Mouse (Mus musculus) heart, adult 18-20 months (tissue): Measurements from ENCODE around the gene Cdc42ep4. TPM values are rescaled to one million over a fixed set of nuclear protein-coding genes. Genes with fewer than 3 reads are reported as not detected.

Experiments
- DNase-seq, 2 experiments: peaks; one replicate each; pipeline ENCODE4 v3.0.0; 2021 to 2022; ENCODE audit warnings: mixed read lengths in 1 of 2
- total RNA-seq, 2 experiments: library from RNA; stranded (reverse); gene quantifications; 2 replicates each; pipeline ENCODE4 v1.2.3; 2021

The Cdc42ep4 gene
- total RNA-seq, 2 experiments from 2014 or later = 19.1 to 23.8 TPM

DNA sequence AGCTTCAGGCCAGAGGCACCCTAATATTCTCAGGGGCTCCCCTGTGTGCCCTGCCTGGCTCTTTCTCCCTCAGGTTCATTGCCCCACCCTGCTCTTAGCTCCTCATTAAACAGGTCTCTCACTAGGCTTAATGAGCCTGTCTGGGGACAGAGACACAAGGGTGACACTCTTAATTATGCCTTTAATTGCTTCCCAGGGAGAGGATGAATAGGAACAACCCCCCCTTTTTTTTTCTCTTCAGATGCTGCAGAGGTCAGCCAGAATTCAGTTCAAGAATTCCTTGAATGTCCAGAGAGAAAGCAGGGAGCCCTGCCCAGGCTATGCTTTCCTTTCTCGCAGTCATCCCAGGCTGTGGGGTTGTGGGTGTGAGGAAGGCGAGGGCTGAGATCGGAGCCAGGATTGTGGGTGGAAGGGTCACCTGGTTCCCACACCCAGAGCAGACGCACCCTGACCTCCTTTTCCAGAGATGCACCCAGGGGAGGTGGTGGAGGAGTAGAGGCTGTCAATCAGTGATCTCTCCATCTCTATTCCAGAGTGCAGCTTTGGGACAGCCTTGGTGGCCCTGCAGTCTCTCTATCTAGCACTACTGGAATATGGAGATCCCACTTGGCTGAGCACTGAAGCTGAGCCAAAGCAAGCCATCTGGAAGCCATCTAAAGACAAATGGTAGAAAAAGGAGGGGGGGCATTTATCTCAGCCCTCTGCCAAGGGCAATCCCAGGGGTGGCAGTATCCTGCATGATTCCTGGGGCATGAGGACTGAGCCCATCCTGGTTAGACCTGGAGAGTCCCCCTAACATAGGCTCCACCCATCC, 26.2 kb downstream of the Cdc42ep4 start:
- DNase-seq = peak; percentile 67 to 79

DNA sequence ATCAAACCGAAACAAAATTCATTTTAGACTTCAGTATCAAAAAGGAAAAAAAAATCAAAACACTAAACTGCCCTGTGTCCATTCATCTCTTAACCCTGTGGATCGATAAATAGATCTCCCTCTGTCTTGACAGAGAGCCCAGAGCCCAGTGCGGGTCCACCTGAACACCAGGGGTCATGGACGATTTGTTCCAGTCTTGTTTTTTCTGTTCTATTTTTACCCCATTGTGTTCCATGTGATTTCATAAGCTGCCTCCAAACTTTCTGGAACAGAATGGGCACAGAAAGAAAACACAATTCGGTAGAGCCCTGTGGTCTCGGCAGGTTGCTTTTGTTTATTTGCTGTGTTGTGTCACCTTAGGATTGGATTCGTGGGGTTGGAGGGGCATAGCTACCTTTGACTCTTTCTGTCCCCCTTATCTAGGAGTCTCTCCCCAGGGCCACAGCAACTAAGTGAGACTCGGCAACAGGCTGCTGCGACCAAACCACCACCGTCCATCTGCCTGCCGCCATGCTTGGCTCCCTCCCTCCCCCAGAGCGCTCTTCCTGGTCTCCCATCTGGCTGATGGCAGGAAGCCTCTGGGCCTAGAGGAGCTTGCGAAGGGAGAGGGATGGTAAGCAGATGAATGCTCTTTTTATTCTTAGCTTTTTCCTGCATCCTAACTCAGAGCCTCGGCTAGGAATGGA, 29.1 kb downstream of the Cdc42ep4 start:
- no peak for DNase-seq

DNA sequence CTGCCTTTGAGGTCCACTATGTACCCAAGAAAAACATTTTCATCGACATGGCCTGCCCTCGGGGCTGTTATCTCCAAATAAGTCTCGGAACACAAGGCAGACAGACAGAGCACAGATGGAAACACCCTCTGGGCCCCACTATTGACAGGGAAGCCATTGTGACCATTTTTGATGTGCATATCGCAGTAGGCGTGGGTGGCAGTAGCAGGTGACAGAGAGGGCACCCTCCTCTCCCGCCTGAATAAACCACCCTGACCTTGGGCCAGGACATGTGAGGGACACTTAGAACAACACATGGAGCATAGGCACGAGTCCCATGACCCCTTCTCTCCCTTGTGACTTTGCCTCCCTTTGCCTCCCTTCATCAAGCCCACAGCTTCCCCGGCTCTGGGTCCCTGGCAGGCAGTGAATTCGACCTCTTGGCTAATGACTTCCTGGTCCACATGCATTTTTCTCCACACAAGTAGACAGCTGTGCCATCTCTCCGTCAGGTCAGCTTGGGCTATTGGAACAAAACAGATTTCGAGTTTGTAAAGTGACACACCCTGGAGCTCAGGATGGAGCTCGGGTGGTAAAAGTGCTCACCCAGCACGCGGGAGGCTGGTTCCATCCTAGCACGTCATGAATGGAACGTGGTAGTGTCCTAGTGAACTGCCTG, 33.8 kb downstream of the Cdc42ep4 start:
- DNase-seq = no peak

DNA sequence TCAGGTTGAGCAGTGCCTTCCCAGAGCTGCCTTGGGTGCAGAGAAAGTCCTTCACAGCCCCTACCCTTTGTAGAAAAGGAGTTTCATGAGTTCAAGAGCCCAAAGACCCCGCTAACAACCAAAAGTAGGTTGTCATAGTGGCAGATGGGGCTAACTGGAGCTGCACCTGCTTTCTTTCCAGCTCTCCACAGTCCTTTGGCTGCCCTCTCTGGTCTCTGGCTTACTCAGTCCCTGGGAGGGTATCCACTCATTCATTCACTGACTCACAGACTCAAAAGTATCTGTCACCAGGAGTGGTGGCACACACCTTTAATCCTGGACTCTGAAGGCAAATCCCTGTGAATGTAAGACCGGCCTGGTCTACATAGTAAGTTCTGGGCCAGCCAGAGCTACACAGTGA, 35.5 kb downstream of the Cdc42ep4 start:
- DNase-seq = no peak

DNA sequence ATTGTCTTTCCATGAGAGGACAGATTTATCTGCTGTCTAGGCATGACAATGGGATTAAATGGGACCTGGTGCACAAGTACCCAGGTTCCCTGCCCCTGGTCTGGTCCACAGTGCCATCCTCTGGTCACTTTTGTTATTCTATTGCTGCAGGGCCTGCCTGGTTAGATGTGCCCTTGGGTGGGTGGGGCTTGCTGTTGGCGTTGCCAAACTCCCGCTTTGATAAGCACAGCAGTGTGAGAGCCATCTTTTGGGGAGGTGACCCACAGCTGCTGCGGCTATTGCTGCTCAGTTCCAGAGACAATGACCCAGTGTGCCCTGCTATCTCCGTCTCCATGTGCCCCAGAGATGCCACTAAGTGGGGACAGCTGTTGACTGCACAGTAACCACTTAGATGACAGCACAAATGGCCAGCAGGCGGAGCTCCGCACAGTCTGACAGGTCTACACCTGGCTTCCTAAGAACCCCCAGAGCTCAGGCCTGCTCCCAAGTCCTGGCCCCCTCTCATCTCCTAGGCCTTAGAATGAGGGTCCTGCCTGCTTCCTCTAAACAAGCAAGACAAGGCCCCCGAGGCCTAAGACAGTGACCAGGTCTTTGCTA, 36.5 kb downstream of the Cdc42ep4 start:
- DNase-seq = no peak

DNA sequence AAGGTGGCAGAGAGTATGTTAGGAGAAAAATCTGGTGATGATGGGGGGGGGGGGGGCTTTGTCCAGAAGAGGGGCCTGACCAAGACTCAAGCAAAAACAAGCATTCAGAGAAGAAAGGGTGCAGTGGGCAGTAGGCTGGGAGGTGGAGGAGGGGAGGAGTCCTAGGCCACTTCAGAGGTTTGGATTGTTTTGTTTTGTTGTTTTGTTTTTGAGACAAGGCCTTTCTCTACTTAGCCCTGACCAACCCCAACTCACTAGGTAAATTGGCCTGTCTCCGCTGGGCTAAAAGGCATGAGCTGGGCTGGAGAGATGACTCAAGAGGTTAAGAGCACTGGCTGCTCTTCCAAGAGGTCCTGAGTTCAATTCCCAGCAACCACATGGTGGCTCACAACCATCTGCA, 40.6 kb downstream of the Cdc42ep4 start:
- DNase-seq = no peak

DNA sequence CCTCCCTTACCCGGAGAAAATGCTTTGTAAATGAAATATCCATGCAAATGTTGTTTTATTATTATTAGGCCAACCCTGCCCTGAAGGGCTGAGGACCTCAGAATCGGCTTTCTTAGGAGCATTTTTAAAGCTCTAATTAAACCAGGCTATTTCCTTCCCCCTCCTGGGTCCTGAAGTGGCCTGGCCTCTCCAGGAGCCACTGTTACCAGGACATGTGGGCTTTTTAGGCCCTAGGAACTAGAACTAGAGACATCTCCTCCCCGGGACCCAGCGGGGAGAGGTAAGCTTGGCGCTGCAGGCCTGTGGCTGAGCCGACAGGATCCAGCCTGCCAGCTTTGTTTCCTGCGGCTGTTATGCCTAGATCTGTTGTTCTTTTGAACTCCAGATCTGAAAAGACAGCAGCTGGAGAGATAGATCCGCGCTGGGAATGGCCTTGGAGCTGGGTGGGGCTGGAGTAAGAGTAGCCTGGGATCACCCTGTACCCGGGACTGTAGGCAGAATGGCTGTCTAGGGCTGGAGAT, 41.4 kb downstream of the Cdc42ep4 start:
- peak in 1 of 2 experiments; percentile 35 for DNase-seq

DNA sequence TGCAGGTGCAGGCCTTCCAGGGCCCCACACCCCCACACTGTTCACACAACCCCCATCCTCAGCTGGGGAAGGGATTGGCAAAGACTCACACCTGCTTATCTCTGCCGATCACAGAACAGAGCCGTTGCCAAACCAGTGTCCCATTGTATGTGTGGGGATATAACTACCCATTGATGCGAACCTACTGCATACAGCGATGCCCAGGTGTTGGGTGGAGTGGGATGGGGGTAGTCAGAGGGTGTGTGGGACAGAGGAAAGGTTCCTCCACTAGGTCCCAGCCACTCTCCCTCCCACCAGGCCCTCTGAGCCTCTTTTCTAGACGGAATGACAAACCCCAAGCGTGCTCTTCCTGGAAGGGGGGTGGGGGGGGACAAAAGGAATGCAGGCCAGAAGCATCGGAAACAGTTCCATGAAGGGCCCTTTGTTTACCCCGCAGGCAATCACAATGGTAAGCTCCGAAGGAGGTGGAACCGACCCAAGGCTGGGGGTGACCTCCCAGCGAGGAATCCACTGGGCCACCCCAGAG, 41.9 kb downstream of the Cdc42ep4 start, which contains the start of gene Cpsf4l:
Gene Cpsf4l (minus strand): TSS at position 287 of the 526 bp plus-strand sequence.
- DNase-seq = no peak

DNA sequence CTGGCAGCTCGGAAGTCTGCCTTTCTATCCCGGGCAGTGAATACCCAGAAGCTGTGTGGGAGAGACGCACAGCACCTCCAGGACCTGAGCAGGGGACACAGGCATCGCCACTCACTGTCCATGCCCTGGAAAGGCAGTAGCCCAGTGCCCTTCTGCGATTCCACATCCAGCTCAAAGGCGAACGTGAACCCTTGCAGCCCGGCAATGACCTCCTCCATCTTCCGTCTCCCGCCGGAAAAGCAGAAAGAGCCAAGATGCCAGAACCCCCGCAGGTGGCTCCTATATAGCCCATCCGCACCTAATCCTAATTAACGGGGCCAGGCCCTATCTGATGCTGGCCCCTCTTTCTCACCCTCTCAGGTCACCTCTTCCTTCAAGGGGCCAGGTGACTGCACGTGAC, 42.4 kb downstream of the Cdc42ep4 start:
- no peak for DNase-seq

DNA sequence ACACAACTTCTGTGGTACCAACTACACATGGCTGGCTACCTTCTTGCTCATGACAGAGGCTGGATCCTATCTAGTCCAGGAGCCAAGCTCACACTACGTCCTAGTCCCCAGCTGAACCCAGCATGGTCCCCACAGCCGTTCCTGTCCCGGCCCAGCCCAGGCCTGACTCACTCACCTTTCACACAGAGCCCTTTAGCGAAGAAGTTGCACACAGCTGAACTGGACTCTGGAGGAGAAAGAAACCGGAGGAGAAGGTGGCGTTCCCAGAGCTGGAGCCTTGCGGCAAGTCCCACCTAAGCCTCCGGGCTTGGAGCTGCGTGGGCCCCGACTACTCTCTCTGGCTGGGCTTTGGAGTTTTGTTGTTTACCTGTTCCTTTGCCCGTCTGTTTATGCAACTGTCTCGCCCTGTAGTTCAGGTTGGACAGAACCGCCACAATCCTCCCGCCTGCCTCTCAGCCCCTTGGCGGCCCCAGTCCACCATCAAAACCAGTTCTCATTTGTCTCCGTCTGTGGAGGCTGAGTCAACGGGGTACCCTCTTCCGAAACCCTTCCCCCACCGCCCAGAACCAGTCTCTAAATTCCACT, 43.0 kb downstream of the Cdc42ep4 start:
- DNase-seq = no peak

DNA sequence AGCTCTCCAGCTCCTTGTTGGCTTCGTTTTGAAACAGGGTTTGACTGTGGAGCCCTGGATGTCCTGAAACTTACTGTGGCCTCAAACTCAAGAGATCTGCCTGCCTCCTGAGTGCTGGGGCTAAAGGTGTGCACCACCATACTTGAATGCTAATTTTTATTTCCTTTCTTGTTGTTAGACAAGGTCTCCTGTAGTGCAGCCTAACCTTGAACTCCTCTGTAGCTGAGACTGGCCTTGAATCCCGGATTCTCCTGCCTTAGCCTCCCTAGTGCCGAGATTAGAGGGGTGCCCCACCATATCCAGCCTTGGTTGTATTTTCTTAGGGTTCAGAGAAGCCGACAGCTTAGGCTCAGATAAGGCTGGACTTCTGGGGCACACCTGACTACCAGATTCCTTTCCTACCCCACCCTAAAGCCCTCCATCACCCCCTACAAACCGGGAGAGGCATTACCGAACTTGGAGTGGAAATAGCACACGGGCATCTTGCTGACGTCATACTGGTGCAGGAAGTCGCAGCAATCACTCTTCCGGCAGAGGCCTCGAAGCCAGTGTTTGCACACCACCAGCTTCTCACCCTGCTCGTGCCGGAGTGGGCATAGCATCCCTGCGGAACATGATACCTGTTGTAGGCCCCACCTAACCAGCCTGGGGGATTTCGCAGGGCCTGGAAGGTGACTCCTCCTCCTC, 45.6 kb downstream of the Cdc42ep4 start:
- DNase-seq = no peak

DNA sequence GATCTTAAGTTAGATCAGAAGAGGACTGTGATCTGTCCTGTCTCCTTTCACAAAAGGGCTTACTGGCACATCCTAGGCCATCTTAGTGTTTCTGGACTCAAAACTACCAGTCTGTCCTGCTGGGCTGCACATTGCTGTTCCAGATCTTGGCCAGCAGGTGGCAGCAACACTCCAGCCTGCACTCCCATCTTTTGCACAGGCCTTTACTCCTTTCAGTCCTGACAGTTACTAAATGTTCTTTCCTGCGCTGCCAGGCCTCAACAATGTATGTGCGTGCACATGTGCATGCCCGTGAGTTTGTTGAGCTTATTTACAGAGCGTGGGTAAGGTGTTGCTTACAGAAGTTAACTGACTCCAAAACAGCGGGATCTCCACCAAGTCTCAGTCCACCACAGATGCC, 47.9 kb downstream of the Cdc42ep4 start:
- DNase-seq = peak; percentile 81 to 84

DNA sequence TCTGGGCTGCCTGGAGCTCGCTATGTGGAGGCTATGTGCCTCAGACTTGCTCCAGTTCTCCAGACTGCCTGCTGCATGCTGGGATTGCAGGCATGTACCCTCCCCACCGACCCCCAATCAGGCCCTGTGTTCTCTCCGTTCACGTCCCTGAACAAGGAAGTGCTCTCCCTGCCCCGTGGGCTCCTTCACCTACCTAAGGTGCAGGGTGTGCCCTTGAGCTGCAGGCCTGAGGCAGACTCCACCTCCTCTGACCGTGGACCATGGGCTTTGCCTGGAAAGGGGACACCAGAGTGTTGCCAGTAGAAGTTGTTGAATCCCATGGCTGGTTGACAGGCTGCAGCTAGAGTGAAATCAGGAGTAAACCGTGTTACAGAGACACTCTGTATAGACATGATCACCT, 52.0 kb downstream of the Cdc42ep4 start:
- DNase-seq = no peak

DNA sequence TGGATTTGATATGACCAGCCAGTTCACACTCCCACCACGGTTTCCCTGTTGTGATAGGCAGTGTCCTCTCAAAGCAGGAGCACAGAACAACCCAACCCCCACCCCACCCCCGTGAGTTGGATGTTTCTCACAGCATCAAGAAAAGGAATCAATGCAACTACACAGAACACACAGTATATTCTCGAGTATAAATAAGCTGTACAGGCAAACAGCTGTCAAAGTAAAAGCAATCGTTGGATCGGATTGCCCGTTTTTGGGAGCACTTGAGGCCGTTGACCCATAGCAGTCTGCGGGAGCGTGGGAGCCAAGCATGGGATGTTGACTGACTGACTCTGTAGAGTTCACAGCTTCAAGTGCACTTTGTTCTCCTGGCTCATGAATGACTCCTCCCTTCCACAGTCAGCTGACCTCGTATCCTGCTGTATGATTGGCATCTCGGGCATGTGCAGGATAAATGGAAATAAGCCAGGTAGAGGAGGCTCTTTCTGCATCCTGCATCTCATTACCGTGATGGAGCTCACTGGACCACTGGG, 53.6 kb downstream of the Cdc42ep4 start:
- DNase-seq = peak in 1 of 2 experiments; percentile 62

DNA sequence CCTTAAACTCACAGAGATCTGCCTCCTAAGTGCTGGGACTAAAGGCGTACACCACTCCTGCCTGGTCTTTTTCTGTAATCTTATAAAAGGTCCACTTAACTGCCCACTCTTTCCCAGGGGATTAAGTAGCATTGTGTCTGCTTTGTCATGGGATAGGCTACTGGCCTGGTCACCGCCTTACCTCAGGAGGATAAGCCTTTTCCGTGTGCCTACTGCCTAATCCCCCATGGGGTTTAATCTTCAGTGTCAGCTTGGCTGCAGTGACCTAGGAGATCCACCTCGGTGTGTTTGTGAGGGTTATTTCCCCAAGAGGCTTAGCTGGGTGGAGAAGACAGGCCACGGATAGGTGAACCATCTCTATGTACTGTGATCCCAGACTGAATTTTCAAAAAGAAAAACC, 54.1 kb downstream of the Cdc42ep4 start:
- no peak for DNase-seq

DNA sequence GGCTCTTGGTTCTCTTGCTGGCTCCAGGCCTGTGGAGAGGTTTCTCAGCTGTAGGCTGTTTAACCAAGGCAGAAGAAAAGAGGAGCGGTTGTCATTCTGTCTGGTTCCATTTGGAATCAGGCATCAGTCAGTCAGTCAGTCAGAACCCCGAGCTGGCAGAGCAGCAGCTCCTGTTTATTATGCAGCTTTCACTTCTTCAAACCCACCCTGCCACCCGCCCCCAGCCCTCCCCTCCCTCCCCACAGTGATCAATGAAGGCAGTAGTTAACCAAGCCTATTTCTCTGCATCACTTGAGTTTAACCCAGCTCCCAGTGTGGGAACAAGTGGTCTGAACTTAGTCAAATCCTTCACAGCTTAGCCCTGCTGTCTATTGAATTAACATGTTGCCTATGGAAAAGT, 59.8 kb downstream of the Cdc42ep4 start:
- DNase-seq = no peak

DNA sequence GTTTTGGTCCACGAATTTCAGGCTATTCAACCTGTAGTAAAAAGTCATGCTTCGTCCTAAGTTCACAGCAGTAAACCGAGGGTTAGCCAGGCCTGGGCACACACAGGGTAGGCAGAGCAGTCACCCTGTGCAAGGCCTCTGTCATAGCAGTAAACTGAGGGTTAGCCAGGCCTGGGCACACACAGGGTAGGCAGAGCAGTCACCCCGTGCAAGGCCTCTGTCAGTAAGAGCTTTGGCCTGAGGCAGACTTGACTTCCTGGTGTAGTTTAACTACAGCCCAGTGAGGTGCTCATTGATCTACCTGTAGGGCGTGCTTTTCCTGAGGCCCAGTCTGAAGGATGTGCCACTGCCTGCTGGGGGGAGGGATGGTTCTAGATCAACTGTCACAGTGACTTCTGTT, 60.4 kb downstream of the Cdc42ep4 start:
- no peak for DNase-seq

DNA sequence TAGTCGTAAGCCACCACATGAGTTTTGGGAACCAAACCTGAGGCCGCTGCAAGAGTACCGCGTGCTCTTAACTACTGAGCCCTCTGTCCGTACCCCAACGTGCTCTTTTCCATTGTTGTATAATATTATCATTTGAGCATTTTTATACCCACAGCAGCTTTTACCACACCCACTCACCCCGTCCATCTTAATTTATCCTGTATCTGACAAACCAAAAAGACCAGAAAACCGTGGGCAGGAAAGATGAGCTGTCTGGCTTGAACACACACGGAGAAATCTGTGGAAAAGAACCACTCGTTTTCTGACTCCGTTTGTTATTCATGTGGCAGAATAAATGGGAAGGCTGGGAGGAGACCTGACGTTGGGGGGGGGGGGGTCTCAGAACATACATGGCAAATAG, 61.2 kb downstream of the Cdc42ep4 start:
- DNase-seq = no peak

DNA sequence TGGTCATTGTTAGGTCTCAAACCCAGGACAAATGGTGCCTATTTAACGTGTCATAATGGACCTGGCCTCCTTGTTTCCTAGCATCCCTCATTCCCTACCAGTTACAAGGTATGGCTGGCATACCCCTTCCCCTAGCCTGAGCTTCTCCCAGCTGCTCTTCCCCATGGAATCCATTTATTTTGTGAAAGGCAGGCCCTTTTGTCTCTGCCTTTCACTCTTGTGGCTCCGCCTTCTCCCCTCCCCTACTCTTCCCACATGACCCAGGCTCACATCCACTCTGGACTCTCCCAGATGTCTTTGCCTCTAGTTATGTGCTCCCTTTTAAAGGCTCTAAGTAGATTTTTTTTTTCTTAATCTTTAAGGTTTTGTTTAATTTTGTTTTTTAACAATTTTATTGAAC, 64.7 kb downstream of the Cdc42ep4 start:
- no peak for DNase-seq

DNA sequence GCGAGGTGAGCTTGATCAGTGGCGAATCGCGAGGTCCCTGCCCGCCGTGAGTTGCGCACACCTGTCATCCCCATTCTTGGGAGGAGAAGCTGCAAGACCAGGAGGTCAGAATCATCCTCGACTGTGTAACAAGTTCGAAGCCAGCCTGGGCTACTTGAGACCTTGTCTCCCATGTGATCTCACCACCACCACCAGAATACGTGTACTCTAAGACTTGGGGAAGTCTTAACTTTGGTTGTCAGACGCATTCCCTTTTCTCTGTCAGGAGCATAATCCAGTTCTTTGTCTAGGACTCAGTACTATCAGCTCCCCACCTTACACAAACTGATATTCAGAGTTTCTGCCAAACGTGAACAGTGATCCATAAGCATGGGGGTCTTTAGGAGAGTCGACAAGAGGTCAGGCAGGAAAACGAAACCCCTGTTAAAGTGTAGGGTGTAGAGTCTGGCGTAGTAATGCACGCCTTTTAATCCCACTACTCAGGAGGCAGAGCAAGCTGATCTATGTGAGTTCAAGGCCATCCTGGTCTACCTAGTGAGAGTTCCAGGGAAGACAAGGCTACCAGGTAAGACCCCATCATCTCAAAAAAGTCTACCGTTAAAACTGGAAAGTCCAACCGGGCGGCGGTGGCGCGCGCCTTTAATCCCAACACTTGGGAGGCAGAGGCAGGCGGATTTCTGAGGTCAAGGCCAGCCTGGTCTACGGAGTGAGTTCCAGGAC, 66.8 kb downstream of the Cdc42ep4 start:
- DNase-seq = no peak
